Mouse (Mus musculus): Measurements from ENCODE around the gene Cited4. TPM values are rescaled to one million over a fixed set of nuclear protein-coding genes. Genes with fewer than 3 reads are reported as not detected.

The Cited4 gene
- total and polyA plus RNA-seq, 3 experiments: 23.3 to 58.1 TPM; not detected in 1

DNA sequence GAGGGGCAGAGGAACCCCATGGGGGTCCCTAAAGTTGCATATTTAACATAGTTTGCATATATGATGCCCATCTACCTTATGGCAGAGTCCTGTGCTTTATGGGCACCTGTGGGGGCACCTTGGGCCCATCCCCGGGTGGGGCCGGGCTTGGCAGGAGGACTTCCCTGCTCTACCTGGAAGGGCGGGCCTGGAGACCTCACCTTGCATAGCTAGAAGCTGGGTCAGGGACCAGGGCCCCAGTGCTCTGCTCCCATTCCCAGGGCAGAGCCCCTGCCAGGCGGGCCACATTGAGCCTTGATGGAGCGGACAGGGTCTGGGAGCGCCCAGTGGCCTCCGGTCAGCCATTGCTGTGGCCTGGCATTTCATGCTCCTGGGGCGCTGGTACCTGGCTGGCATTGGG, 31.0 kb downstream of the Cited4 start:
- no peaks in the 10 kb centered on the region for H3K9me3 ChIP-seq (replicated peaks; ENCODE audit: insufficient read depth, low read length)
- H3K27me3 ChIP-seq (ENCODE audit: control insufficient read depth in 1 of 2, insufficient read depth in 2 of 2, low read length in 2 of 2): peaks cover 7 to 15% of the 10 kb centered on the region in 2 experiments
- H3K4me1 ChIP-seq (ENCODE audit: control insufficient read depth in 1 of 2, insufficient read depth in 2 of 2, low read length in 2 of 2): no peaks in the 10 kb centered on the region
- H3K9ac ChIP-seq (ENCODE audit: control insufficient read depth, low read depth, low read length, poor library complexity, severe bottlenecking): no peak overlapping the region
- no peaks in the 10 kb centered on the region for H3K79me2 ChIP-seq (ENCODE audit: control insufficient read depth, insufficient read depth, low read length, poor library complexity)
- H3K27ac ChIP-seq (ENCODE audit: control insufficient read depth, low read depth, low read length): no peak overlapping the region
- H3K4me3 ChIP-seq (ENCODE audit: control insufficient read depth in 1 of 2, insufficient read depth in 1 of 2, low read depth in 2 of 2, low read length in 2 of 2): no peak overlapping the region
- no peaks in the 10 kb centered on the region for H3K36me3 ChIP-seq (ENCODE audit: control insufficient read depth in 1 of 2, insufficient read depth in 2 of 2, low read length in 2 of 2)
- TF ChIP-seq UBTF (IDR thresholded peaks at IDR 0.05; ENCODE audit: borderline replicate concordance, insufficient read depth, low read depth, low read length): no peak
- no peak for TF ChIP-seq SIN3A (IDR thresholded peaks at IDR 0.05; ENCODE audit: low read length)
- no peak for TF ChIP-seq EP300 (IDR thresholded peaks at IDR 0.05; ENCODE audit: low read depth in 1 of 2, low read length in 2 of 2)
- no peak for TF ChIP-seq JUND (IDR thresholded peaks at IDR 0.05; ENCODE audit: low read depth, low read length)
- TF ChIP-seq TAL1 (IDR thresholded peaks at IDR 0.05; ENCODE audit: low read length): no peak
- no peak for TF ChIP-seq SMC3 (IDR thresholded peaks at IDR 0.05; ENCODE audit: low read depth, low read length)
- no peak for TF ChIP-seq ELF1 (IDR thresholded peaks at IDR 0.05; ENCODE audit: low read depth, low read length)
- no peak for TF ChIP-seq MXI1 (IDR thresholded peaks at IDR 0.05; ENCODE audit: low read depth, low read length)
- TF ChIP-seq MAZ (IDR thresholded peaks at IDR 0.05; ENCODE audit: low read depth, low read length): no peak
- TF ChIP-seq MAX (IDR thresholded peaks at IDR 0.05; ENCODE audit: low read length): no peak
- no peak for TF ChIP-seq BHLHE40 (IDR thresholded peaks at IDR 0.05; ENCODE audit: borderline replicate concordance, low read depth, low read length)
- TF ChIP-seq TBP (IDR thresholded peaks at IDR 0.05; ENCODE audit: low read depth, low read length): no peak
- TF ChIP-seq HCFC1 (IDR thresholded peaks at IDR 0.05; ENCODE audit: low read depth, low read length): no peak
- no peak for TF ChIP-seq E2F4 (IDR thresholded peaks at IDR 0.05; ENCODE audit: borderline replicate concordance, low read depth, low read length)
- TF ChIP-seq ZNF384 (IDR thresholded peaks at IDR 0.05; ENCODE audit: low read depth, low read length): no peak
- no peak for DNase-seq (ENCODE audit: low read depth, low spot score)

DNA sequence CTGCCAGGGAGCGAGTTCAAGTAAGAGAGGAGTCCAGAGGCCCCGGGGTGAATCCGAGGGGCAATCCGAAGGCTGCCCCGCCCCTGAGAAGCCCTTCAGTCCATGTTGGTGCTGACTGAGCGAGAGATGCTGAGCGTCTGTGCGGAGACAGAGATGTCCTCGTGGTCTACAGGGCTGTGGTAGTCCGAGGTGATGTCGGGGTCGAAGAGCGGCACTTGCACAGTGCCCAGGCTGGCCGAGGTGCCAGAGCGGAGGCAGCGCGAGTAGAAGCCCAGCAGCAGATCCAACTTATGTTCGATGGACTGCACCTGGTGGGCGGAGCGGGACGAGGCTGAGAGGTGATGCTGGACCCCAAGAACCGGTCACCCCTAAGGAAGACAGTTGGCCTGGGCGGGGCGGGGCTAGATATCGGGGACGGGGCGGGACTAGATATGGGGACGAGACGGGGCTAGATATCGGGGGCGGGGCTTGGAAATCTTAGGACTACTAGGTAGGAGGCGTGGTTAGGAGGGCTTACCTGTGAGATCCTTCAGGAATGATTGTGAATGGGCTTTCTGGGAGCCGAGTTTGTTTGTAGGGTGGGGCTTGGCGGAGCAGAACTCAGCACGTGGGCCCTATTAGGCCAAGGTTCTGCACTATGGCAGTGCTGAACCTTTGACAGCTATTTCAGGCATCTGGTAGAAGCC, 31.6 kb downstream of the Cited4 start:
- H3K79me2 ChIP-seq (ENCODE audit: control insufficient read depth, insufficient read depth, low read length, poor library complexity): no peaks in the 10 kb centered on the region
- H3K9me3 ChIP-seq (replicated peaks; ENCODE audit: insufficient read depth, low read length): no peaks in the 10 kb centered on the region
- no peaks in the 10 kb centered on the region for H3K4me1 ChIP-seq (ENCODE audit: control insufficient read depth in 1 of 2, insufficient read depth in 2 of 2, low read length in 2 of 2)
- DNase-seq (ENCODE audit: low read depth, low spot score): no peak
- TF ChIP-seq E2F4 (IDR thresholded peaks at IDR 0.05; ENCODE audit: borderline replicate concordance, low read depth, low read length): no peak
- no peak for TF ChIP-seq EP300 (IDR thresholded peaks at IDR 0.05; ENCODE audit: low read depth in 1 of 2, low read length in 2 of 2)
- TF ChIP-seq CTCF (IDR thresholded peaks at IDR 0.05 in 2 of 3, conservative IDR thresholded peaks at IDR 0.05 in 1 of 3; ENCODE audit: control insufficient read depth in 1 of 3, insufficient read depth in 1 of 3, low read depth in 2 of 3, low read length in 3 of 3, poor library complexity in 1 of 3, severe bottlenecking in 1 of 3): no peak
- no peak for TF ChIP-seq UBTF (IDR thresholded peaks at IDR 0.05; ENCODE audit: borderline replicate concordance, insufficient read depth, low read depth, low read length)
- no peak for TF ChIP-seq USF2 (IDR thresholded peaks at IDR 0.05; ENCODE audit: borderline replicate concordance in 1 of 2, insufficient read depth in 1 of 2, low read depth in 1 of 2, low read length in 2 of 2)
- no peak for TF ChIP-seq ZNF384 (IDR thresholded peaks at IDR 0.05; ENCODE audit: low read depth, low read length)
- TF ChIP-seq HCFC1 (IDR thresholded peaks at IDR 0.05; ENCODE audit: low read depth, low read length): no peak
- no peak for TF ChIP-seq TCF12 (IDR thresholded peaks at IDR 0.05; ENCODE audit: low read depth, low read length)
- no peak for TF ChIP-seq TAL1 (IDR thresholded peaks at IDR 0.05; ENCODE audit: low read length)
- TF ChIP-seq RAD21 (IDR thresholded peaks at IDR 0.05; ENCODE audit: low read depth, low read length): no peak
- no peak for TF ChIP-seq BHLHE40 (IDR thresholded peaks at IDR 0.05; ENCODE audit: borderline replicate concordance, low read depth, low read length)
- no peak for TF ChIP-seq POLR2AphosphoS2 (IDR thresholded peaks at IDR 0.05; ENCODE audit: low read length)
- TF ChIP-seq USF1 (IDR thresholded peaks at IDR 0.05; ENCODE audit: low read depth, low read length): no peak
- no peak for TF ChIP-seq GATA1 (IDR thresholded peaks at IDR 0.05; ENCODE audit: low read depth, low read length)
- H3K4me3 ChIP-seq (ENCODE audit: control insufficient read depth in 1 of 2, insufficient read depth in 1 of 2, low read depth in 2 of 2, low read length in 2 of 2): no peak overlapping the region
- no peak overlapping the region for H3K9ac ChIP-seq (ENCODE audit: control insufficient read depth, low read depth, low read length, poor library complexity, severe bottlenecking)
- no peaks in the 10 kb centered on the region for H3K36me3 ChIP-seq (ENCODE audit: control insufficient read depth in 1 of 2, insufficient read depth in 2 of 2, low read length in 2 of 2)
- peaks cover 7 to 15% of the 10 kb centered on the region in 2 experiments for H3K27me3 ChIP-seq (ENCODE audit: control insufficient read depth in 1 of 2, insufficient read depth in 2 of 2, low read length in 2 of 2)
- H3K27ac ChIP-seq (ENCODE audit: control insufficient read depth, low read depth, low read length): no peak overlapping the region

All from MEL (cell line).